Mouse (Mus musculus): Measurements from ENCODE around the gene Sorcs3. TPM values are rescaled to one million over a fixed set of nuclear protein-coding genes. Genes with fewer than 3 reads are reported as not detected.

Gene Sorcs3
- total RNA-seq (2021): not detected
- long read RNA-seq, experiment 1: 0 reads
- long read RNA-seq, experiment 2: 0 reads

DNA sequence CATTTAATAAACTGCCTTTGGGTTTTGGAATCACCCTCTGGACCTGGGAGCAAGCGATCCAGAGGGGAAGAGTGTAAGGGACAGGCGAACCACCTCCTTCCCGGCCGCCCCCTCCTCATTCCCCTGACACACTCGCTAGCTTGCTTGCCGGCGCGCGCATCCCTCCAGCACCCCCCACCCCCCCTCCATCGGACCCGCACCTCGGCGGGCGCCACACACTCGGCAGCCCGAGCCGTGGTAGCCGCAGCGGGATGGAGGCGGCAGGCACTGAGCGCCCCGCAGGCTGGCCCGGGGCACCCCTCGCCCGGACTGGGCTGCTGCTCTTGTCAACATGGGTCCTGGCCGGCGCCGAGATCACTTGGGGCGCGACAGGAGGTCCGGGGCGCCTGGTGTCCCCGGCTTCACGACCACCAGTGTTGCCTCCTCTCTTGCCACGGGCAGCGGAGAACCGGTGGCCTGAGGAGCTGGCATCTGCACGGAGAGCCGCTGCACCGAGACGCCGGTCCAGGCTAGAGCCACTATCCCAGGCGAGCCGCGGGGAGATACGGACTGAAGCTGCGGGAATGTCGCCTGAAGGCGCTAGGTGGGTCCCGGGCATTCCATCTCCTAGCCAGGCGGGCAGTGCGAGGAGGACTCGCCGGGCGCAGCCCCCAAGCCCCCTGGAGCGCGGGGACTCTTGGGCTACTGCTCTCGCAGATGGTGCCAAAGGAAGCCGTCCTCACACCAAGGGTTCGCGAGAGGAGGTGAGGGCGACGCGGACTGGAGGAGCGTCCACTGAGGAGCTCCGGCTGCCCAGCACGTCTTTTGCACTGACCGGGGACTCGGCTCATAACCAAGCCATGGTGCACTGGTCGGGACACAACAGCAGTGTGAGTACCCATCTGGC lies at the start of gene Sorcs3:
Gene Sorcs3, plus strand, starts transcription at position 97 of the 886 bp plus-strand sequence.
- no peak for DNase-seq (ENCODE audit: low spot score in 2 of 2)

DNA sequence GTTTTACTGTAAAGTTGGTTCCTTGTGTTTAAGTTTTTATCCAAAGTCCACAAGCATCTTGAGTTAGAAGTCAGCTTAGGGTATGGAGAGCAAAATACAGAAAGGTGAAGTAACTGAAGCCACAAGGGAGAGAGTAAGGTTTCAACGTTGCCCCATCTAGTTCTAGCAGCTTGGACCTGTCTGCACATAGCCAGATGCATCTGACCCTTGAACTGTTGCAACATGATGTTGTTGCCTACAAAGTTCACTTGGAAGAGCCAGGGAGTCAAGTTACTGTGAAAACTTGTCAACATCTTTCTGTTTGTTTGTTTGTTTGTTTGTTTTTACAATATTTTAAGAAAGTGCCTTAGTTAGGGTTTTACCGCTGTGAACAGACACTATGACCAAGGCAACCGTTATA lies 40.5 kb upstream of the Sorcs3 start:
- DNase-seq (ENCODE audit: low spot score in 2 of 2): no peak

DNA sequence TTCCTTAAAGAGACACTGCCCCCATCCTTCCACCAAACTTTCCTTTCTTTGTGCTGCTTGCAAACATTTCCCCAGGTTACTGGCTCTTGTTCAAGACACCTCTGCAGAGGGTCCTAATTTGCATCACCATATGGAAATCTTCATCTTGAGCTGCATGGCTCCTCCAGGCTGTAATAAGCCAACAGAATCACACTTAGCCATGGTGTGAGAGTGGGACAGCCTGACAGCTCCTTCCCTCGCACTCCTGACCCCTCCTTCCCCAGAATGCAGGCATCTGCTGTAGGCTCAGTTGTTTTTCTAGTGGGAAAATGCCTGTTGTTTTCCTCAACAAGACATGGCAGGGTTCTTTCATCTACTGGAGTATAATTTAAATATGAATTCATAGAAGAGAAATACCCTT lies 38.7 kb upstream of the Sorcs3 start:
- no peak for DNase-seq (ENCODE audit: low spot score in 2 of 2)

- DNase-seq (ENCODE audit: low spot score in 2 of 2): no peak
Observed at GRCm38 (mm10) chr19:48168284-48168683, 37.5 kb upstream of the Sorcs3 start.

GRCm38 (mm10) chr19:48174717-48175116 lies 31.1 kb upstream of the Sorcs3 start:
- DNase-seq (ENCODE audit: low spot score in 2 of 2): no peak

- no peak for DNase-seq (ENCODE audit: low spot score in 2 of 2)
Observed at GRCm38 (mm10) chr19:48203928-48204470, 1.8 kb upstream of the Sorcs3 start.

GRCm38 (mm10) chr19:48204476-48204875 lies 1.3 kb upstream of the Sorcs3 start:
- no peak for DNase-seq (ENCODE audit: low spot score in 2 of 2)

GRCm38 (mm10) chr19:48204892-48205761 lies 698 bp upstream of the Sorcs3 start:
- no peak for DNase-seq (ENCODE audit: low spot score in 2 of 2)

DNA sequence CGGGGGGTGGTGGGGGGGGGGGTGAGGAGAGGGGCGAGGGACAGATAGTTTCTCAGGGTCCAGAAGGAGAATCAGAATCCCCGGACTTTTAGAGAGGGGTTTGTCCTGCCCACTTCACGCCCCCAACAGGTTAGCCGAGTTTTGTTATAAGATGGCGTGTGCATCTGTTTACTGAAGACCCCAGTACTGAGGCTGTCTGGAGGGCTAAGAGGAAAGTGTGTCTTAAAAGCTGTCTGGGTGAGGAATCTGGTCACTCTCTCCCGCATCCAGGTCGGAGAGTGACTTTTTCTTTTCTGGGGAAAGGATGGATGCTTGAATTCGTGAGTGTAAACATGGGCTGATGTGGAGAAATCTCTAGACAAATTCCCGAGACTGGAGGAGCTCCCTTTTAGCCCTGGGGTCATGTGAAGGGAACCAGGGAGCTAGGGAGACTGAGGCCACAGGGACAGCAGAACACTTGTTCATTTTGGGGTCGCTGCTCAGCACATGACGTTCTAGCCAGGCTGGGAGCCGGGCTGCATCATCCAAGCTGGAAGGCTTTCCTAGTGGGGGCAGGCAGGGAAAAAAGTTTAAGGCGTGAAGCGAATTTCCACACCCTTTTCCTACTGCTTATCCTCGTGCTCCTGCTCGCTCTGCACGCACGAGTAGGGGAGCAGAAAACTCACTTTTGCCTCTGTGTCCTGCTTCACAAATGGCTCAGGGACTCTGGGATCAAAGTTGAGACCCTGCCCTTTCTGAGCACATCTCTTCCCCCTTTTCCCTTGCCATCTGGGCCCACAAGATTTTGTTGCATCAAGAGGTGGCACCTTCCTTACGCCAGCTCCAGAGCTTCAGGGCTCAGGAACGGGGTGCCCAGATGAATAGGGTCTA lies 1.3 kb downstream of the Sorcs3 start:
- DNase-seq (ENCODE audit: low spot score in 2 of 2): no peak

- DNase-seq (ENCODE audit: low spot score in 2 of 2): no peak
Observed at GRCm38 (mm10) chr19:48207731-48208370, 2.0 kb downstream of the Sorcs3 start.

DNA sequence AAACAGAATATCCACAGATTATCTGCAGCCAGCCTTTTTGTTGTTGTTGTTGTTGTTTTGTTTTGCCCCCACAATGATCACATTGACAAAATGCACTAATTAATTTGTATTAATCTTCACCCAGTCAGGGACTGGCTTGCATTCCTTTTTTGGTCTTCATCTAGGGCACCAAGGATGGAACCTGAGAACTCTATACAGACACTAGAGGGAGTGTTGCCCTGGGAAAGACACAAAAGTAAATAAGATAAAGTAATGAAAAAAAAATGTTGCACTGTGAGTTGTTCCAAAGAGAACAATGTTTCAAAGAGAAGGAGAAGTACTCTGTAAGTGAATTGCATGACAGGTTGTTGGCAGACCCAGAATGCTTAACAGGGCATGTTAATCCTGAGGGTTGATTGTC lies 9.6 kb downstream of the Sorcs3 start:
- DNase-seq (ENCODE audit: low spot score in 2 of 2): no peak

GRCm38 (mm10) chr19:48237786-48238372 lies 32.1 kb downstream of the Sorcs3 start:
- DNase-seq (ENCODE audit: low spot score in 2 of 2): no peak

DNA sequence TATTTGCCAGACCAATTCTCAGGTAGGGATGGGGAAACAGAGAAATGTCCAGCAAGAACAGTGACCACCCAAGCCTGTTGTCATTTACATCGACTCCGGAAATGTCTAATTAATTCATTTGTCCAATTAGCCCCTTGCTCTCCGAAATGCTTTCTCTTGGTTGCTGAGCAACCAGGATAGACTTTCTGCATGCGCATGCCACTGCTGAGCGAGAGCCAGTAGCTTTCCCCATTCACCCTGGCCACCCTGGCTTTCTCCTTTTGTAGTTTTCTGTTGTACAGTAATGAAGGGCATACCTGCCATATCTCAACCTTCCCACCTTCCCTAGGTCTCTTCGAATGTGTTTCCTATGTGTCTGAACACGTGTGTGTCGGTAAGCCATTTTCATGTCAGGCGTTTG lies 32.6 kb downstream of the Sorcs3 start:
- no peak for DNase-seq (ENCODE audit: low spot score in 2 of 2)

- DNase-seq (ENCODE audit: low spot score in 2 of 2): no peak
Observed at GRCm38 (mm10) chr19:48240960-48241359, 35.1 kb downstream of the Sorcs3 start.

- no peak for DNase-seq (ENCODE audit: low spot score in 2 of 2)
Observed at GRCm38 (mm10) chr19:48244036-48244435, 38.2 kb downstream of the Sorcs3 start.

GRCm38 (mm10) chr19:48259223-48259622 lies 53.4 kb downstream of the Sorcs3 start:
- no peak for DNase-seq (ENCODE audit: low spot score in 2 of 2)

GRCm38 (mm10) chr19:48260671-48261070 lies 54.8 kb downstream of the Sorcs3 start:
- DNase-seq (ENCODE audit: low spot score in 2 of 2): no peak

DNA sequence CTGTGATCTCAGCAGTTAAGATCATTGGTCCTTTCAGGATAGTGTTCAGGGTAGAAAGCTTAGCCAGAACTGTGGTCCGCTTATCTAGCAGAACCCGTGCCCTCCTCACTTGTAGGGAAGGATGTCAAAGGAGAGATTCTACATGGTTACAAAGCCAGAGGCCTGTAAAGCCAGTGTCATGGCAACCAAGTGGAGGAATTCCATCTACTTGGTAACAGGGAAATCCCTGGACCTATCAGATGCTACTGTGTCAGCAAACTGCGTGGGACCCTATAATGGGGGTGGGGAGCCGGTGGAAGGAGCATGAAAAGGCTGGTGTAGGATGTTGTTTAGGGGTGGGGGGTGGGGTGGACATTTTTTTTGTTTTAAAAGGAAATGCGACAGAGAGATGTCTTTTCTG lies 57.9 kb downstream of the Sorcs3 start:
- no peak for DNase-seq (ENCODE audit: low spot score in 2 of 2)

GRCm38 (mm10) chr19:48280273-48280672 lies 74.4 kb downstream of the Sorcs3 start:
- no peak for DNase-seq (ENCODE audit: low spot score in 2 of 2)

DNA sequence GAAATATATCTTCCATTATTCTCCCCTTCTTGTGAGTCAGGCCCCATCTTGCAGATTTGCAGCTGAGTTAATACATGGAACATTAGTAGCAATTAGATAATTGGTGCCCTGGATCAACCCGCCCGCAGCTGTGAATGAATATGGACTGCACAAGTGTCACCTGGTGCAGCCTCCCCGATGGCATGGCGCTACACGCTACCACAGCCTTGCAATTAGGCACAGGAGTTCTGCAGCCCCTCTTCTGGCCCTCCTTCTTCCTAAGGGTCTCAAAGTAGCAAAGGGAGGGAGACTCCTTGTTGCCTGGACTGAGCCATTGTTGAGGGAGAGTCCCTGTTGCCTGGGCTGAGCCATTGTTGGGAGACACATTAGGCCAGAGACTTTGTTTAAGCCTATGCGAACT lies 76.4 kb downstream of the Sorcs3 start:
- DNase-seq (ENCODE audit: low spot score in 2 of 2): no peak

All from adrenal gland, adult 18-20 months (tissue).